Mouse (Mus musculus) kidney, adult 2 months (tissue): Measurements from ENCODE around the gene Stac2.

Source experiments
- CTCF ChIP-seq: fragments of 200-500 bp; conservative IDR thresholded peaks from 2 replicates; pipeline ENCODE4 v1.5.1; 2011; ENCODE audit warnings: low read depth, mild to moderate bottlenecking, control low read depth, low read length, moderate library complexity, mixed read lengths; ENCODE audit not compliant: insufficient read depth, insufficient read length
- POLR2A ChIP-seq: fragments of 200-500 bp; IDR thresholded peaks from one replicate; pipeline ENCODE4 v1.6.1; 2011; ENCODE audit warnings: low read depth, low read length, control low read depth

- TF ChIP-seq POLR2A, result no peak
- TF ChIP-seq CTCF, result no peak
Observed at GRCm38 (mm10) chr11:98086574-98086973, 33.3 kb upstream of the Stac2 start.
